Mouse (Mus musculus) embryonic facial prominence, embryonic 10.5 days (tissue): ENCODE data around the gene Slc3a1. TPM values are rescaled to one million over a fixed set of nuclear protein-coding genes. Genes with fewer than 3 reads are reported as not detected.

ENCODE experiments used
- DNase-seq: peaks from one replicate; pipeline ENCODE4 v3.0.0-alpha.2; 2017; ENCODE audit warnings: low spot score
- H3K27ac ChIP-seq: fragments of 300-500 bp; sonication (generic); replicated peaks from 2 replicates; pipeline ENCODE4 v1.5.1; 2016; ENCODE audit warnings: mild to moderate bottlenecking
- H3K27me3 ChIP-seq: fragments of 300-500 bp; sonication (generic); replicated peaks from 2 replicates; pipeline ENCODE4 v1.6.1; 2016; ENCODE audit warnings: low read depth, mild to moderate bottlenecking; ENCODE audit not compliant: poor library complexity, severe bottlenecking
- H3K36me3 ChIP-seq: fragments of 300-500 bp; sonication (generic); replicated peaks from 2 replicates; pipeline ENCODE4 v1.6.1; 2016; ENCODE audit warnings: mild to moderate bottlenecking, moderate library complexity
- H3K4me1 ChIP-seq: fragments of 300-500 bp; sonication (generic); 2 replicates; pipeline ENCODE4 v1.6.1; 2016
- H3K4me3 ChIP-seq: fragments of 300-500 bp; sonication (generic); 2 replicates; pipeline ENCODE4 v1.5.1; 2016; ENCODE audit warnings: mild to moderate bottlenecking, moderate library complexity
- H3K9me3 ChIP-seq: fragments of 300-500 bp; sonication (generic); 2 replicates; pipeline ENCODE4 v1.6.1; 2016; ENCODE audit warnings: mild to moderate bottlenecking
- WGBS: fragments of 180-500 bp; shearing (Covaris S2); methylation state at CpG from one replicate; pipeline ENCODE4 v1.1.7; 2016; 5-methylcytosine and 5-hydroxymethylcytosine counted together
- polyA plus RNA-seq: library from polyadenylated mRNA; unstranded; fragments of >200 nt; fragmentation: Nextera tagmentation; extraction: Ambion mirVana; gene quantifications from 2 replicates; pipeline ENCODE4 v1.2.1, GENCODE M21; 2016

Slc3a1 gene
- polyA plus RNA-seq, 1 experiment from 2014 or later, result 0.41 TPM

DNA sequence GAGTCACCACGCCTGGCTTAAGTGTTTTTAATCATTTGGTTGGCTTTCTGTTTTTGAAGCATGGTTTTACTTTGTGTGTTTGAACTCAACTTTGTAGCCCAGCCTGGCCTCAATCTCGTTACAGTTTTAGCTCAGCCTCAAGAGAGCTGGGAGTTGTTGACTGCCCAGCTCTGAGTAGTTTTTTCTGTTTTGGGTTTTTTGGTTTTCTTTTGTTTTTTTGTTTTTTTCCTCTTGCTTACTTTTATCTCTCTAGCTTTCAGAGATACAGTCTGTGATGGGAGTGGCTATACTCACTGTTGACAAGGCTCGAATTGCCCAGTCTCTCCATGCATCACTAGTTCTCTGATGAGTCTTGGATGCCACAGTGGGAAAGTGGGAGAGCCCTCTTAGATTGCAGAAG is 7.8 kb upstream of the Slc3a1 start:
- Histone ChIP-seq H3K9me3 (no peaks in the 10 kb centered on the region), H3K4me1 (peaks cover 2% of the 10 kb centered on the region; the same call in 1 of the 2 replicates), H3K36me3 (peaks cover 12% of the 10 kb centered on the region; the same call in 1 of the 2 replicates), H3K4me3 (no peak overlapping the region), H3K27me3 (no peaks in the 10 kb centered on the region), H3K27ac (no peak overlapping the region)
- 88% methylated on average over 3 of the region's 3 CpGs for WGBS
- no peak for DNase-seq

DNA sequence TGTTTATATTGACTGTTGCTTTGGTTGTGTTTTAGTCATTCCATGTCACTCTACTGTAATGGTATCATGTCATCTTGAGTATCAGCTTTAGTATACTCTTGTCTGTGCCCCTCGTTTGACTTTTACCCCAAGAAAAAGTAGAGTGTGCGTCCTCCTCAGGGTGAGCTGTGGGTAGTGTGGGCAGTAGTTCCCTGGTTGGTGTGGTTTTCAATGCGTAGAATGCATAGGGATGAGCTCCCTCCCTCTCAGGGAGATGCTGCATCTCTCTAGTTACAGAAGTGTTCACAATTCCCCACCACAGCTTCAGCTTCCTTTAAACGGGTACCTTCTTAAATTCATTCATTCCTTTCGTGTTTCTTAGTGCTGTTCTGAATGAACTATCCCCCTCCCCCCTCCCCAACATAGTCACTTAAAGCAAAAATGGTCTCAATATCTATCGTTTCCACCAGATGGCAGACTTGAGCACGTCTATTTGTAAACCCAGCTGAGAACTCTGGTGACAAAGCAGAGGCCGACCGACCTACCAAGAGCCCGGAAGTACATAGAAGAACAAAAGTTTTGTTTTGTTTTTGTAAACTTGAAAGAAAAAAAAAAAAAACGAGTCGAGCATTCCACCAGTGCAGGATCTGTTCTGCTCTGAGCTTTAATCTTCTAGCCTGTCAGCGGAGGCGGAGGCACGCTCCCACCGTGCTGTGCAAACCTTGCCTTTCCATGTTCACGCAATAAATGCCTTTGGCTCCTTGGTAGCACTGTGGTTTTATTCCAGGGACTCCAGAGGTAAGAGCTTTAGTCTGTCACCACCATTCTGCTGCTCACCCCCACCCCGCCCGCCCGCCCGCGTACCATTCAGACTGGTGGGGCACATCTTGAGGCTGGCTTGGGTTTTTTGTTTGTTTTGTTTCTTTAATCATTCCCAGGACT is 4.7 kb upstream of the Slc3a1 start:
- WGBS, result 65% methylated on average over 22 of the region's 22 CpGs

DNA sequence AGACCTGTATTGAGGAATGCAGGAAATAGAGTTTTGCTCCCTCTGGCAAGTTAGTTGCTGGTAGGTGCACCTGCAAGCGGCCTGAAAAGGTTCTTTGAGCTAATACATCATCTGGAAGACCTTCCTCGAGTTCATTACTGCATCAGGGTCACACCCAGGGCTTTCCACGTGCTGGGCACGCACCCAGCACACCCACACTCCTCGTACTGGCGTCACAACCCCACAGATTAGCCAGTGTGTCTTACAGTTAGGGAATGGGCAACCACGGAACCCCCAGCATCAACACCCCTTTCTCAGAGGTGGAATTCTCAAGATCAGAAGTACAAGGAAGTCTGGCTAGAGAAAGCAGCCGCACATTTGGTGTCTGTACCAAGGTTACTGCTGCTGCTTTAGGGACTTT is 3.9 kb upstream of the Slc3a1 start:
- Histone ChIP-seq H3K4me3 (no peak overlapping the region), H3K4me1 (peaks cover 2% of the 10 kb centered on the region; the same call in 1 of the 2 replicates), H3K36me3 (peaks cover 8% of the 10 kb centered on the region; the same call in 1 of the 2 replicates), H3K27me3 (no peaks in the 10 kb centered on the region), H3K27ac (no peak overlapping the region), H3K9me3 (no peaks in the 10 kb centered on the region)
- no peak for DNase-seq
- WGBS, result 89% methylated on average over 8 of the region's 8 CpGs

More for the DNA sequence above, 4.7 kb upstream of the Slc3a1 start:
- Histone ChIP-seq H3K27ac (no peak overlapping the region), H3K27me3 (no peaks in the 10 kb centered on the region), H3K36me3 (peaks cover 8% of the 10 kb centered on the region; the same call in 1 of the 2 replicates), H3K4me1 (peaks cover 2% of the 10 kb centered on the region; the same call in 1 of the 2 replicates), H3K4me3 (no peak overlapping the region), H3K9me3 (no peaks in the 10 kb centered on the region)
- DNase-seq, result peak; percentile 54

DNA sequence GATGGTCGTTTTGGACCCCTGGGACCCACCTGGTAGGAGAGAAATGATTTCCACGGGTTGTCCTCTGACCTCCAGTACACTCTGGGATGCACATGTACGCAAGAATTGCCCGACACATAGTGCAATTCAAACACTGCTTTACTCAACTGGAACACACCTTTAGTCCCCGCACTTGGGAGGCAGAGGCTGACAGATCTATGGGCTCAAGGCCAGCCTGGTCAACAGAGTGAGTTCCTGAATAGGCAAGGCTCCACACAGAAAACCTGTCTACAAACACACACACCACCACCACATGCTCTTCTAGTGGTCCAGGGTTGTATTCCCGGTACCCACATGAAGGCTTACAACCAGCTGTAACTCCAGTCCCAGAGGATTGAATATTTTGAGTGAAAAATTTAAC is 3.0 kb upstream of the Slc3a1 start:
- Histone ChIP-seq H3K36me3 (peaks cover 8% of the 10 kb centered on the region; the same call in 1 of the 2 replicates), H3K9me3 (no peaks in the 10 kb centered on the region), H3K27me3 (no peaks in the 10 kb centered on the region), H3K4me3 (no peak overlapping the region), H3K4me1 (peaks cover 2% of the 10 kb centered on the region; the same call in 1 of the 2 replicates), H3K27ac (no peak overlapping the region)
- DNase-seq, result no peak
- WGBS, result 92% methylated on average over 6 of the region's 6 CpGs

DNA sequence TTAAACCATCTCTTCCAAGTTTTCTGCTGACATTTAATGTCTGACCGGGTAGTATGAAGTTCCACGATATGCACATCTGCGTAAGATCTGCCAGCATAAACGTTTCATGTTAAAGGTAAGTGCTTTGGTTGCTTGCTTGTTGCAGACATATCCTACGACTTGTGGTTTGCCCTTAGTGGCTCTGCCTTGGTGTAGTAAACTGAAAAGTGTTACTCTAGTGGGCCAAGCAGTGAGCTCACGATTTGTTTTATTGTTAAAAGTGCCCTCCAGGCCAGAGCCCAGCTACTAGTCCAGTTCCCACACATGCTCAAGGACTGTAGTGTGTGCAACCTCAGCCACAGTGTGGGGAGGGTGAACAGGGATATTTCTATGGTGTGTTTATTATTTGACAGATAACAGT is 1.7 kb upstream of the Slc3a1 start:
- Histone ChIP-seq H3K36me3 (peaks cover 8% of the 10 kb centered on the region; the same call in 1 of the 2 replicates), H3K27ac (no peak overlapping the region), H3K4me1 (peaks cover 2% of the 10 kb centered on the region; the same call in 1 of the 2 replicates), H3K9me3 (no peaks in the 10 kb centered on the region), H3K4me3 (no peak overlapping the region), H3K27me3 (no peaks in the 10 kb centered on the region)
- 95% methylated on average over 6 of the region's 6 CpGs for WGBS
- DNase-seq, result no peak

DNA sequence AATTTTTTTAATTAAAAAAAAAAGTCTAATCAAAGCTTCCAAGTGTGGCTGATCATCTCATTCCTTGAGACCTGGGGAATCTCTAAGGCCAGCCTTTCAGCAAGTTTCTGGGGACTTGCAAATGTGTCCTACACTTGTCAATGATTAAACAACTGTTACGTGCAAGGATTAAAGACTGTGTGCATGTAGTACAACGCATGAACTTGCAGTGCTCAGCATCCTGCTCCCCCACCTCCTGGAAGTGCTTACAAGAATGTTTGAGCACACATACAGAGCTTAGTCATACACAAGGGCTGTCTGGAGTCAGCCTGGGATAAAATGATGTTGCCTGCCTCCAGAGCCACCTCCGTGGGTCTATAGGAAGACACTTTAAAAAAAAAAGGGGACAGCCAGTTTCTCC is 929 bp upstream of the Slc3a1 start:
- H3K27me3 ChIP-seq, result no peaks in the 10 kb centered on the region
- peaks cover 8% of the 10 kb centered on the region; the same call in 1 of the 2 replicates for H3K36me3 ChIP-seq
- WGBS, result 89% methylated on average over 3 of the region's 3 CpGs
- H3K9me3 ChIP-seq, result no peaks in the 10 kb centered on the region
- peaks cover 2% of the 10 kb centered on the region; the same call in 1 of the 2 replicates for H3K4me1 ChIP-seq
- no peak overlapping the region for H3K4me3 ChIP-seq
- no peak overlapping the region for H3K27ac ChIP-seq
- DNase-seq, result no peak

DNA sequence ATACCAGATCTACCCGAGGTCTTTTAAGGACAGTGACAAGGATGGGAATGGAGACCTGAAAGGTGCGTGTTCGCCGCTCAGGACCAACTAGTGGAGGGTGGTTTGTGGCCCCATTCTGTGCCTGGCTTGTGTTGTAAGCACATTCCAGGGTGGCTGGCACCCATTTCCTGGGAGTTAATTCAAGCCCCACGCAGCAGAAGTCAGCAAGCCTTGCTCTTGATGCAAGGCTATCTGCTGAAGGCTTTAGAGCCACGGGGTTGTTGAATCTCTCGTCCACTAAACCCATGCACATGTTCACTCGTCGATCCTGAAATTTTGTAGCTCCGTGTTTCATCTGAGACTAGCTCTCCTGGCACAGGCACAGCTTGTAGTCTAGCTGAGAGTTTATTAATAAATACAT is 621 bp downstream of the Slc3a1 start:
- Histone ChIP-seq H3K36me3 (peaks cover 8% of the 10 kb centered on the region; the same call in 1 of the 2 replicates), H3K27me3 (no peaks in the 10 kb centered on the region), H3K4me3 (no peak overlapping the region), H3K4me1 (peaks cover 2% of the 10 kb centered on the region; the same call in 1 of the 2 replicates), H3K9me3 (no peaks in the 10 kb centered on the region), H3K27ac (no peak overlapping the region)
- no peak for DNase-seq
- WGBS, result 91% methylated on average over 10 of the region's 10 CpGs

DNA sequence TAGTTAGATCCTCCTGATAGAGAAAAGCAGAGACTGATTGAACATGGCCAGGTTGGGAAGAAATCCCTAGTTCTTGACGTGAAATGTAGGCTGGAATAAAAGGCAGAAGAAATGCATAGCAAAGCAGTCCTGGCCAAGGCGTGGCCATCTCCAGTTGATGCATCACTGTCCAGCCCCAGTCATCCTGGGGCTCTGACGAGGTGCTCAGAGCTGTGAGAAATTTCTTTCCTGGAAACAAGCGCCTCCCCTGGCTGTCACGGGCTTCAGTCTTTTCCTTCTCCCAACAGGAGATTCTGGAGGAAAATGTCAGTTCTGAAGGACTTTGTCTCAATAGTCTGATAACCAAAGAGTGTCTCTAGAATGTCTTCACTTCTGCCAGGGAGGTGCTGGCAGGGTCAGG is 2.5 kb downstream of the Slc3a1 start:
- Histone ChIP-seq H3K9me3 (no peaks in the 10 kb centered on the region), H3K27ac (no peak overlapping the region), H3K36me3 (no peaks in the 10 kb centered on the region), H3K4me3 (no peak overlapping the region), H3K27me3 (no peaks in the 10 kb centered on the region), H3K4me1 (no peaks in the 10 kb centered on the region)
- DNase-seq, result no peak
- WGBS, result 80% methylated on average over 5 of the region's 5 CpGs

DNA sequence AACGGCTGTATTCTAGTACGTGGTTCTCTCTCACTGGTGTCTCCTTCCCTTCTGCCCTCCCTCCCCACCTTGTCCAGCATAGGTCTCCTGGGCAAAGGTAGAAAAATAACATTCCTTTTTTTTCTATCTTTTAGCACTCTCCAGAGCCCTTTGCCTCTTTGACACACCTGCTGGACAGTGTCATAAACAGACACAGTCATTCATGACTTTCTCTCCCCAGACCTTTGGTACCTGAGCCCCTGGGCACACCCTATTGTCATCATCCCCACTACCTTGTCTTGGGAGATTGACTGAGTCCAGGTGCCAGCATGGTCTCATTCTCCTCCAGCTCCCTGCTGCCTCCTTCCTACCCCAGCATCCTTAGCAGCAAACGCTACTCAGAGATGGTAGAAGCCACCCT is 4.9 kb downstream of the Slc3a1 start:
- no peaks in the 10 kb centered on the region for H3K36me3 ChIP-seq
- no peaks in the 10 kb centered on the region for H3K4me1 ChIP-seq
- no peak overlapping the region for H3K27ac ChIP-seq
- no peak for DNase-seq
- WGBS, result 85% methylated on average over 3 of the region's 3 CpGs
- H3K9me3 ChIP-seq, result no peaks in the 10 kb centered on the region
- H3K4me3 ChIP-seq, result no peak overlapping the region
- no peaks in the 10 kb centered on the region for H3K27me3 ChIP-seq

DNA sequence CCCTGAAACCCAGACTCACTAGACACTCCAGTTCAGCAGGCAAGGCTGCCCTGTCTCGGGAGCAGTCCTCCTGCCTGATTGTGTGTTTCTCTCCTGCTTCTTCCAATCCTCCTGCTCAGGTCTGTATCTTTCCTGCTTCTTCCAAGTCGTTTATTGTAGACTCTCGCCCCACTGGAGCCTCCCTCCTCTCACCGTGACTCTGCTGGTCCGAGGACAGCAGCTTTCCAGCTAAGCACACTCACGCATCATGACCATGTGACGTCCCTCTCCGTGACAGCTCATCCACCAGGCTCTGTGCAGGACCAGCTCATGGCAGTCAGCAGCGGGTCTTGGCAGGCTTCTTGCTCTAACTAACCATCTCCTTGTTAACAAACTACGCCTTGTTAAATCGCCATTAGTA is 5.9 kb downstream of the Slc3a1 start:
- Histone ChIP-seq H3K4me1 (no peaks in the 10 kb centered on the region), H3K9me3 (no peaks in the 10 kb centered on the region), H3K27me3 (no peaks in the 10 kb centered on the region), H3K27ac (no peak overlapping the region), H3K4me3 (no peak overlapping the region), H3K36me3 (no peaks in the 10 kb centered on the region)
- 71% methylated on average over 11 of the region's 11 CpGs for WGBS
- DNase-seq, result no peak

DNA sequence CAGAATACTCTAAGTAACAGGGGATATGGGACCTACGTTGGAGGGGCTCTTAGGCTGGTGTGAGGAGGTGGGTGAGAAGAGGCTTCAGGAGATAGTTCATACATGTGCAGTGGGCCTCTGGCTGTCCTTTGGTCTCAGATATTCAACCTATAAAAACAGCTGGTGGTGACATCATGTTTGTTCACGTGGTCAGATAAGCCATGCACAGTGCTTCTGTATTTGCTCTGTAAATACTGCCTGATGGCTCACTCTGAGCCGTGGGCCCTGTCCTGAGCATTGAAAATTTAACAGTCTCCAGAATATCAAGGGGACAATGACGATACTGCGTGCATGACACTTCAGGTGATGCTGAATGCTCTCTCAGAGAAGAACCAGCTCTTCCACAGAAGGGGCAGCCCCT is 9.7 kb downstream of the Slc3a1 start:
- Histone ChIP-seq H3K27ac (no peak overlapping the region), H3K4me1 (peaks cover 6% of the 10 kb centered on the region), H3K36me3 (no peaks in the 10 kb centered on the region), H3K27me3 (no peaks in the 10 kb centered on the region), H3K4me3 (no peak overlapping the region), H3K9me3 (no peaks in the 10 kb centered on the region)
- no peak for DNase-seq
- 84% methylated on average over 5 of the region's 5 CpGs for WGBS

DNA sequence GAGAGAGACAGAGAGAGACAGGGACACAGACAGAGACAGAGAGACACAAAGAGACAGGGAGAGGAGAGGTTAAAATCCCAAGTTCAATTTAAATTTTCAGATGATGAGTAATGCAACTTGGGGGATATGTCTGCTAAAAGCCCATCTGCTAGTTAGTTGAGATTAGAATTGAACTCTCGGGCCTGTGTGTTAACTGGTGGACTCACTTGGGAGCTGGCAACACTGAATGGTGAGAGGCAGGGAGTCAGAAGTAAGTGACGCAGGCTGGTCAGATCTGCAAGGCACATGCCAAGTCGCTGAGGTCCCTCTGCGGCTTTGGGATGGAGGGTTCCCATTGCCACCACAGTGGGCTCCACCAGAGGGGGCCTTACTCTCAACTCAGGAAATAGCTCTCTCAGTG is 10.1 kb downstream of the Slc3a1 start:
- WGBS, result 88% methylated on average over 4 of the region's 4 CpGs
- Histone ChIP-seq H3K4me3 (no peak overlapping the region), H3K27ac (no peak overlapping the region), H3K9me3 (no peaks in the 10 kb centered on the region), H3K36me3 (no peaks in the 10 kb centered on the region), H3K27me3 (no peaks in the 10 kb centered on the region), H3K4me1 (peaks cover 6% of the 10 kb centered on the region)
- no peak for DNase-seq

DNA sequence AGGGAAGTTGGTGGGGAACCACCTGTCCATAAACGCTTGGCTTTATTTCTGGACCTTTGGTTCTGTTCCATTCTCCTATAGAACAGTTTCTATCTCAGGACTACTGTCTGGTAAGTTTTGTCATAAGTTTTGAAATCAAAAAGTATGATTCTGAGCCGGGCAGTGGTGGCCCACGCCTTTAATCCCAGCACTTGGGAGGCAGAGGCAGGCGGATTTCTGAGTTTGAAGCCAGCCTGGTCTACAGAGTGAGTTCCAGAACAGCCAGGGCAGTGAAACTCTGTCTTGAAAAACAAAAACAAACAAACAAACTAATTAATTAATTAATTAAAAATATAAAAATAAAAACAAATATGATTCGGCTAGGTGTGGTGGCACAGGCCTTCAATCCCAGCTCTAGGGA is 10.6 kb downstream of the Slc3a1 start:
- 92% methylated on average over 5 of the region's 5 CpGs for WGBS
- H3K27ac ChIP-seq, result no peak overlapping the region
- no peaks in the 10 kb centered on the region for H3K9me3 ChIP-seq
- no peaks in the 10 kb centered on the region for H3K27me3 ChIP-seq
- no peaks in the 10 kb centered on the region for H3K36me3 ChIP-seq
- peaks cover 6% of the 10 kb centered on the region for H3K4me1 ChIP-seq
- no peak overlapping the region for H3K4me3 ChIP-seq
- DNase-seq, result no peak
